Comparison of ENCODE assay signal across 8 mouse cellular contexts in genomic region chr4:48042786-48043701, GRCm38 (mm10). TPM values are rescaled to one million over a fixed set of nuclear protein-coding genes. Genes with fewer than 3 reads are reported as not detected.
DNase-seq lines count a peak whose midpoint lies in the region; ATAC-seq lines count a peak whose summit lies in the region.

No protein-coding gene starts in this region.

- under 1% methylated on average over 95 of the region's 105 CpGs for WGBS in intestine, embryonic 14.5 days

- ATAC-seq in intestine, embryonic 14.5 days (replicated peaks; ENCODE audit: low FRiP score, low TSS enrichment, low read depth), result peak; percentile 92

- H3K4me3 ChIP-seq in intestine, embryonic 14.5 days (ENCODE audit: low read depth, low read length), result peak overlapping the region; percentile 70

- H3K9ac ChIP-seq in intestine, embryonic 14.5 days (ENCODE audit: low read length), result peak overlapping the region; percentile 85

- no peaks in the 10 kb centered on the region for H3K9me3 ChIP-seq in intestine, embryonic 14.5 days (ENCODE audit: control insufficient read depth, low read length)

- H3K27me3 ChIP-seq in intestine, embryonic 14.5 days (replicated peaks; ENCODE audit: control insufficient read depth, insufficient read depth, low read length), result peaks cover 29% of the 10 kb centered on the region

- DNase-seq in adipocyte (ENCODE audit: low spot score), result peak; percentile 95
- peak; percentile 95 for DNase-seq in embryo, embryonic 10 days (ENCODE audit: low spot score)
- peak; percentile 97 for DNase-seq in gastrocnemius, postnatal 14 days
- peak; percentile 97 for DNase-seq in intestine, embryonic 14.5 days (ENCODE audit: low spot score)
- peak; percentile 96 to 98 for DNase-seq in left cerebral cortex, postnatal 14 days (ENCODE audit: low spot score in 2 of 2)
- DNase-seq in mesoderm, embryonic 11.5 days (ENCODE audit: low read depth, low spot score), result peak; percentile 96
- peak; percentile 96 for DNase-seq in right cerebral cortex, postnatal 36 days (ENCODE audit: low spot score in 2 of 2)
- DNase-seq in yolk sac, embryonic 10.5 days (ENCODE audit: low spot score), result peak; percentile 91

- H3K4me1 ChIP-seq in intestine, embryonic 14.5 days (replicated peaks; ENCODE audit: control insufficient read depth, insufficient read depth, low read length), result peaks cover 34% of the 10 kb centered on the region

- H3K4me2 ChIP-seq in intestine, embryonic 14.5 days (ENCODE audit: low read length), result peak overlapping the region; percentile 99

- intact Hi-C loops in gastrocnemius, postnatal 14 days (cut with DNase I; ENCODE audit: low total_unique reads), result loop anchor here (10.0 kb wide), 1 partner anchor 458 kb away; no protein-coding TSS in a partner anchor
- intact Hi-C loops in left cerebral cortex, postnatal 14 days (cut with DNase I), result loop anchor here (5.0 to 10.0 kb wide), 4 partner anchors 96 to 608 kb away; no protein-coding TSS in a partner anchor

- H3K27ac ChIP-seq in intestine, embryonic 14.5 days (ENCODE audit: low read depth), result peak overlapping the region; percentile 96

- H3K36me3 ChIP-seq in intestine, embryonic 14.5 days (ENCODE audit: control insufficient read depth, insufficient read depth, low read length), result no peaks in the 10 kb centered on the region

RNA-seq across cellular contexts. Expression of gene Nr4a3, which starts 1.9 kb away (rescaled TPM):
- total RNA-seq in gastrocnemius, postnatal 14 days (2021), result 1 to 10 TPM; 2.4 to 6.2 TPM
- 0.15 TPM in 1 of 2 replicates, not detected in the other for polyA plus RNA-seq in intestine, embryonic 14.5 days (2014; fragmentation: Nextera tagmentation; extraction: Ambion mirVana)
- total RNA-seq in left cerebral cortex, postnatal 14 days (2021), result 10 to 100 TPM; 21.7 to 32.5 TPM

Comparison
In these comparisons a context has a peak if more than half of its experiments do, and no peak if none do; other contexts are left out.
1. Peak in every context shown above with its lines: DNase-seq, ATAC-seq, H3K4me3 ChIP-seq and H3K27ac ChIP-seq.